Mouse (Mus musculus) kidney, postnatal 0 days (tissue): ENCODE measurements around the gene Otulinl. TPM values are rescaled to one million over a fixed set of nuclear protein-coding genes. Genes with fewer than 3 reads are reported as not detected.
A peak's percentile ranks its signal among the peaks of the same experiment; 100 is the strongest.

Experiments
- ATAC-seq: fragments of 200-750 bp; cut with Nextera tagmentation; replicated peaks from 2 replicates; pipeline ENCODE4 v1.8.0; 2017; ENCODE audit warnings: low read depth, moderate number of reproducible peaks, moderate TSS enrichment, moderate library complexity; ENCODE audit not compliant: low FRiP score
- DNase-seq: peaks from one replicate; pipeline ENCODE4 v3.0.0-alpha.2; 2016; ENCODE audit warnings: low spot score
- H3K27ac ChIP-seq: fragments of 300-500 bp; sonication (generic); 2 replicates; pipeline ENCODE4 v1.5.1; 2014; ENCODE audit warnings: mild to moderate bottlenecking
- H3K27me3 ChIP-seq: fragments of 300-500 bp; sonication (generic); 2 replicates; pipeline ENCODE4 v1.6.1; 2014; ENCODE audit warnings: low read length, mixed read lengths; ENCODE audit not compliant: insufficient read depth
- H3K36me3 ChIP-seq: fragments of 300-500 bp; sonication (generic); 2 replicates; pipeline ENCODE4 v1.6.1; 2014; ENCODE audit warnings: low read length, mixed read lengths; ENCODE audit not compliant: insufficient read depth
- H3K4me1 ChIP-seq: fragments of 300-500 bp; sonication (generic); replicated peaks from 2 replicates; pipeline ENCODE4 v1.6.1; 2014; ENCODE audit warnings: antibody characterized with exemption, low read length, mixed read lengths; ENCODE audit not compliant: insufficient read depth
- H3K4me2 ChIP-seq: fragments of 300-500 bp; sonication (generic); 2 replicates; pipeline ENCODE4 v1.6.1; 2014; ENCODE audit warnings: mild to moderate bottlenecking, low read length, moderate library complexity, mixed read lengths
- H3K4me3 ChIP-seq: fragments of 300-500 bp; sonication (generic); replicated peaks from 2 replicates; pipeline ENCODE4 v1.5.1; 2014; ENCODE audit warnings: low read depth, low read length
- H3K9ac ChIP-seq: fragments of 300-500 bp; sonication (generic); 2 replicates; pipeline ENCODE4 v1.6.1; 2014; ENCODE audit warnings: low read depth, low read length
- H3K9me3 ChIP-seq: fragments of 300-500 bp; sonication (generic); replicated peaks from 2 replicates; pipeline ENCODE4 v1.6.1; 2016; ENCODE audit warnings: low read length, inconsistent platforms, mixed read lengths
- CTCF ChIP-seq: IDR thresholded peaks from 2 replicates; pipeline ENCODE4 v1.5.1; 2016; ENCODE audit warnings: antibody characterized with exemption, low read depth, mild to moderate bottlenecking, moderate library complexity
- WGBS: fragments of 180-500 bp; shearing (Covaris S2); extraction: QIAGEN DNeasy Blood & Tissue Kit; methylation state at CpG from one replicate; pipeline ENCODE4 v1.1.7; 2014; 5-methylcytosine and 5-hydroxymethylcytosine counted together
- polyA plus RNA-seq: library from polyadenylated mRNA; unstranded; fragments of >200 nt; fragmentation: Nextera tagmentation; extraction: Ambion mirVana; gene quantifications from 2 replicates; pipeline ENCODE4 v1.2.1, GENCODE M21; 2015

The Otulinl gene
- polyA plus RNA-seq, 1 experiment from 2014 or later: 28.4 TPM

- H3K4me1 ChIP-seq: no peaks in the 10 kb centered on the region
- H3K27me3 ChIP-seq: no peaks in the 10 kb centered on the region
- WGBS: 68% methylated on average over 1 of the region's 1 CpGs
- H3K9ac ChIP-seq: no peak overlapping the region
- no peaks in the 10 kb centered on the region for H3K9me3 ChIP-seq
- H3K4me3 ChIP-seq: no peak overlapping the region
- H3K27ac ChIP-seq: no peak overlapping the region
- DNase-seq (no peak), ATAC-seq (no peak)
- no peak overlapping the region for H3K4me2 ChIP-seq
- H3K36me3 ChIP-seq: no peaks in the 10 kb centered on the region
- TF ChIP-seq CTCF: no peak
Measured at GRCm38 (mm10) chr15:27662699-27663098, 18.7 kb downstream of the Otulinl start.

- DNase-seq (no peak), ATAC-seq (no peak)
- H3K9me3 ChIP-seq: no peaks in the 10 kb centered on the region
- no peak overlapping the region for H3K9ac ChIP-seq
- H3K4me2 ChIP-seq: no peak overlapping the region
- WGBS: 85% methylated on average over 6 of the region's 6 CpGs
- H3K36me3 ChIP-seq: no peaks in the 10 kb centered on the region
- H3K27me3 ChIP-seq: no peaks in the 10 kb centered on the region
- no peak for TF ChIP-seq CTCF
- no peak overlapping the region for H3K27ac ChIP-seq
- H3K4me3 ChIP-seq: no peak overlapping the region
- no peaks in the 10 kb centered on the region for H3K4me1 ChIP-seq
Measured at GRCm38 (mm10) chr15:27661696-27662095, 19.7 kb downstream of the Otulinl start.

GRCm38 (mm10) chr15:27659592-27660244, 21.7 kb downstream of the Otulinl start:
- WGBS: 39% methylated on average over 17 of the region's 17 CpGs
- H3K27me3 ChIP-seq: no peaks in the 10 kb centered on the region
- H3K36me3 ChIP-seq: no peaks in the 10 kb centered on the region
- H3K4me3 ChIP-seq: no peak overlapping the region
- no peak overlapping the region for H3K9ac ChIP-seq
- no peaks in the 10 kb centered on the region for H3K4me1 ChIP-seq
- no peaks in the 10 kb centered on the region for H3K9me3 ChIP-seq
- peak; percentile 94 for TF ChIP-seq CTCF
- no peak overlapping the region for H3K4me2 ChIP-seq
- ATAC-seq (peak; percentile 75), DNase-seq (peak; percentile 94)
- no peak overlapping the region for H3K27ac ChIP-seq

GRCm38 (mm10) chr15:27659143-27659542, 22.2 kb downstream of the Otulinl start:
- 88% methylated on average over 5 of the region's 5 CpGs for WGBS
- Histone ChIP-seq H3K27ac (no peak overlapping the region), H3K4me2 (no peak overlapping the region), H3K36me3 (no peaks in the 10 kb centered on the region), H3K9me3 (no peaks in the 10 kb centered on the region), H3K9ac (no peak overlapping the region), H3K4me3 (no peak overlapping the region), H3K27me3 (no peaks in the 10 kb centered on the region), H3K4me1 (no peaks in the 10 kb centered on the region)
- TF ChIP-seq CTCF: no peak
- DNase-seq: no peak
- ATAC-seq: no peak

GRCm38 (mm10) chr15:27658356-27658755, 23.0 kb downstream of the Otulinl start:
- no peaks in the 10 kb centered on the region for H3K36me3 ChIP-seq
- no peak overlapping the region for H3K4me3 ChIP-seq
- ATAC-seq (no peak), DNase-seq (no peak)
- no peak overlapping the region for H3K27ac ChIP-seq
- H3K4me1 ChIP-seq: no peaks in the 10 kb centered on the region
- no peak overlapping the region for H3K4me2 ChIP-seq
- H3K27me3 ChIP-seq: no peaks in the 10 kb centered on the region
- TF ChIP-seq CTCF: no peak
- no peak overlapping the region for H3K9ac ChIP-seq
- H3K9me3 ChIP-seq: no peaks in the 10 kb centered on the region
- 83% methylated on average over 4 of the region's 4 CpGs for WGBS

GRCm38 (mm10) chr15:27657866-27658265, 23.5 kb downstream of the Otulinl start:
- Histone ChIP-seq H3K4me1 (no peaks in the 10 kb centered on the region), H3K27ac (no peak overlapping the region), H3K4me3 (no peak overlapping the region), H3K9me3 (no peaks in the 10 kb centered on the region), H3K36me3 (no peaks in the 10 kb centered on the region), H3K27me3 (no peaks in the 10 kb centered on the region), H3K9ac (no peak overlapping the region), H3K4me2 (no peak overlapping the region)
- ATAC-seq (no peak), DNase-seq (no peak)
- TF ChIP-seq CTCF: no peak
- WGBS: 95% methylated on average over 10 of the region's 10 CpGs

- Histone ChIP-seq H3K36me3 (no peaks in the 10 kb centered on the region), H3K9me3 (no peaks in the 10 kb centered on the region), H3K4me2 (no peak overlapping the region), H3K27me3 (no peaks in the 10 kb centered on the region), H3K4me1 (no peaks in the 10 kb centered on the region), H3K27ac (no peak overlapping the region), H3K9ac (no peak overlapping the region), H3K4me3 (no peak overlapping the region)
- no peak for ATAC-seq
- TF ChIP-seq CTCF: no peak
- DNase-seq: no peak
- 79% methylated on average over 9 of the region's 9 CpGs for WGBS
Measured at GRCm38 (mm10) chr15:27656626-27657025, 24.8 kb downstream of the Otulinl start.
